8 mouse cellular contexts compared by ENCODE assay signal in genomic region chr6:83455328-83456130, GRCm38 (mm10). TPM values are rescaled to one million over a fixed set of nuclear protein-coding genes. Genes with fewer than 3 reads are reported as not detected.
A peak's percentile ranks its signal among the peaks of the same experiment; 100 is the strongest.
DNase-seq lines count a peak whose midpoint lies in the region; ATAC-seq lines count a peak whose summit lies in the region.

No protein-coding gene starts in this region.

- peak; percentile 3; the same call in 1 of the 2 replicates for ATAC-seq in liver, embryonic 16.5 days (ENCODE audit: low read depth)
- peak; percentile 25 for ATAC-seq in neural tube, embryonic 14.5 days (ENCODE audit: low read depth)

- whole genome bisulfite sequencing in liver, embryonic 16.5 days (ENCODE audit: insufficient replicate concordance), result 0% methylated on average over 16 of the region's 41 CpGs
- WGBS in neural tube, embryonic 14.5 days, result under 1% methylated on average over 32 of the region's 41 CpGs

- no peaks in the 10 kb centered on the region for H3K36me3 ChIP-seq in liver, embryonic 16.5 days (ENCODE audit: control insufficient read depth, insufficient read depth)
- H3K36me3 ChIP-seq in neural tube, embryonic 14.5 days (ENCODE audit: control insufficient read depth, insufficient read depth, low read length), result no peaks in the 10 kb centered on the region; the same call in 1 of the 2 replicates

- H3K4me1 ChIP-seq in liver, embryonic 16.5 days (ENCODE audit: control insufficient read depth, low read depth, low read length), result peaks cover 65% of the 10 kb centered on the region
- peaks cover 51% of the 10 kb centered on the region for H3K4me1 ChIP-seq in neural tube, embryonic 14.5 days (ENCODE audit: control insufficient read depth, insufficient read depth, low read length)

- no peaks in the 10 kb centered on the region for H3K9me3 ChIP-seq in liver, embryonic 16.5 days (replicated peaks; ENCODE audit: control insufficient read depth, low read length)
- no peaks in the 10 kb centered on the region for H3K9me3 ChIP-seq in neural tube, embryonic 14.5 days (ENCODE audit: control insufficient read depth, low read length)

- peak overlapping the region; percentile 93 for H3K4me2 ChIP-seq in liver, embryonic 16.5 days (ENCODE audit: low read depth, low read length)
- peak overlapping the region; percentile 63 for H3K4me2 ChIP-seq in neural tube, embryonic 14.5 days (ENCODE audit: low read depth, low read length)

- H3K9ac ChIP-seq in liver, embryonic 16.5 days (ENCODE audit: low read depth, low read length), result peak overlapping the region; percentile 77
- peak overlapping the region; percentile 95 for H3K9ac ChIP-seq in neural tube, embryonic 14.5 days (replicated peaks; ENCODE audit: low read depth, low read length)

- H3K27me3 ChIP-seq in liver, embryonic 16.5 days (ENCODE audit: control insufficient read depth, insufficient read depth, low read depth, low read length), result peaks cover 10% of the 10 kb centered on the region
- no peaks in the 10 kb centered on the region for H3K27me3 ChIP-seq in neural tube, embryonic 14.5 days (ENCODE audit: control insufficient read depth, insufficient read depth, low read length)

- DNase-seq in ovary, postnatal 36 days (ENCODE audit: low spot score), result peak; percentile 45
- DNase-seq in ovary, postnatal 10 days (ENCODE audit: low spot score), result no peak
- DNase-seq in cerebellum, adult 9-11 months, result peak; percentile 52
- peak; percentile 45 for DNase-seq in heart, postnatal 4 days
- no peak for DNase-seq in frontal cortex, postnatal 14 days (ENCODE audit: low spot score in 2 of 2)
- DNase-seq in adrenal gland, postnatal 10 days, result no peak

- H3K27ac ChIP-seq in liver, embryonic 16.5 days (ENCODE audit: low read length), result peak overlapping the region; percentile 79
- H3K27ac ChIP-seq in neural tube, embryonic 14.5 days (ENCODE audit: low read depth, low read length), result peak overlapping the region; percentile 97

- H3K4me3 ChIP-seq in liver, embryonic 16.5 days (ENCODE audit: low read depth, low read length), result peak overlapping the region; percentile 69
- peak overlapping the region; percentile 71 for H3K4me3 ChIP-seq in neural tube, embryonic 14.5 days (ENCODE audit: low read depth, low read length)

RNA-seq across cellular contexts. Expression of gene Tet3, which starts 3.4 kb away (rescaled TPM):
- 10 to 100 TPM; 51.7 to 56.7 TPM for total RNA-seq in heart, postnatal 4 days (2021)
- polyA plus RNA-seq in liver, embryonic 16.5 days (2015; fragmentation: Nextera tagmentation; extraction: Ambion mirVana), result 9.3 and 13.7 TPM in 2 replicates
- polyA plus RNA-seq in neural tube, embryonic 14.5 days (2014; fragmentation: Nextera tagmentation; extraction: Ambion mirVana), result 47.7 and 67.0 TPM in 2 replicates
- 10 to 100 TPM; 57.4 to 64.4 TPM for total RNA-seq in adrenal gland, postnatal 10 days (2021)

RNA-seq across cellular contexts. Expression of gene Dguok, which starts 51.2 kb away (rescaled TPM):
- total RNA-seq in heart, postnatal 4 days (2021), result 10 to 100 TPM; 24.4 to 25.6 TPM
- polyA plus RNA-seq in liver, embryonic 16.5 days (2015; fragmentation: Nextera tagmentation; extraction: Ambion mirVana), result 24.1 and 24.3 TPM in 2 replicates
- 76.5 and 80.2 TPM in 2 replicates for polyA plus RNA-seq in neural tube, embryonic 14.5 days (2014; fragmentation: Nextera tagmentation; extraction: Ambion mirVana)
- total RNA-seq in adrenal gland, postnatal 10 days (2021), result 10 to 100 TPM; 38.0 to 50.0 TPM

Comparison
In these comparisons a context has a peak if more than half of its experiments do, and no peak if none do; other contexts are left out.
1. DNase-seq: peak in ovary, postnatal 36 days (single experiment), cerebellum, adult 9-11 months (single experiment) and heart, postnatal 4 days (single experiment); none in ovary, postnatal 10 days (single experiment), frontal cortex, postnatal 14 days (0 of 2) and adrenal gland, postnatal 10 days (single experiment).